Mouse (Mus musculus) liver, embryonic 14.5 days (tissue): ENCODE measurements at regions not wholly inside any gene's neighbourhood (a gene's known extent, or its start where the extent isn't known, plus 50 kb on each side); places are given as distances from the start of the nearest gene placed in this dataset.
A peak's percentile ranks its signal among the peaks of the same experiment; 100 is the strongest.

Source experiments
- ATAC-seq: fragments of 200-750 bp; cut with Nextera tagmentation; 2 replicates; pipeline ENCODE4 v1.8.0; 2017; ENCODE audit warnings: moderate number of reproducible peaks, mild to moderate bottlenecking, moderate library complexity; ENCODE audit not compliant: insufficient read depth
- DNase-seq, 3 experiments: peaks; one replicate each; pipeline ENCODE4 v3.0.0-alpha.2; 2012 to 2013; ENCODE audit warnings: low read depth in 3 of 3, low spot score in 3 of 3
- H3K27ac ChIP-seq: fragments of 300-500 bp; sonication (generic); 2 replicates; pipeline ENCODE4 v1.5.1; 2014; ENCODE audit warnings: moderate library complexity, mild to moderate bottlenecking, control low read depth, inconsistent platforms
- H3K27me3 ChIP-seq: fragments of 300-500 bp; sonication (generic); 2 replicates; pipeline ENCODE4 v1.6.1; 2014; ENCODE audit warnings: mild to moderate bottlenecking, low read length, moderate library complexity; ENCODE audit not compliant: control insufficient read depth, insufficient read depth
- H3K36me3 ChIP-seq: fragments of 300-500 bp; sonication (generic); replicated peaks from 2 replicates; pipeline ENCODE4 v1.6.1; 2014; ENCODE audit warnings: low read depth; ENCODE audit not compliant: control insufficient read depth, insufficient read depth
- H3K4me1 ChIP-seq, 2 experiments: fragments of 200-500 bp in 1 of 2; fragments of 300-500 bp in 1 of 2; sonication (generic) in 1 of 2; replicated peaks; 2 replicates each; pipeline ENCODE4 v1.6.1; 2012 to 2014; ENCODE audit warnings: antibody characterized with exemption in 1 of 2, inconsistent platforms in 1 of 2, low read length in 1 of 2; ENCODE audit not compliant: control insufficient read depth in 2 of 2, insufficient read depth in 2 of 2
- H3K4me2 ChIP-seq: fragments of 300-500 bp; sonication (generic); 2 replicates; pipeline ENCODE4 v1.6.1; 2014; ENCODE audit warnings: low read depth, mild to moderate bottlenecking, control low read depth, moderate library complexity
- H3K4me3 ChIP-seq, 2 experiments: fragments of 200-500 bp in 1 of 2; fragments of 300-500 bp in 1 of 2; sonication (generic) in 1 of 2; 2 replicates each; pipeline ENCODE4 v1.5.1; 2012 to 2014; ENCODE audit warnings: low read depth in 2 of 2, low read length in 2 of 2, mild to moderate bottlenecking in 2 of 2, control low read depth in 1 of 2, inconsistent platforms in 1 of 2, moderate library complexity in 1 of 2; ENCODE audit not compliant: insufficient read depth in 1 of 2
- H3K9ac ChIP-seq: fragments of 300-500 bp; sonication (generic); replicated peaks from 2 replicates; pipeline ENCODE4 v1.6.1; 2014; ENCODE audit warnings: mild to moderate bottlenecking, control low read depth, moderate library complexity
- H3K9me3 ChIP-seq: fragments of 300-500 bp; sonication (generic); 2 replicates; pipeline ENCODE4 v1.6.1; 2016; ENCODE audit warnings: low read length, mixed read lengths; ENCODE audit not compliant: control insufficient read depth
- CTCF ChIP-seq: IDR thresholded peaks from 2 replicates; pipeline ENCODE4 v1.5.1; 2016; ENCODE audit warnings: antibody characterized with exemption, low read depth, control low read depth
- EP300 ChIP-seq: IDR thresholded peaks from 2 replicates; pipeline ENCODE4 v1.6.1; 2016; ENCODE audit warnings: antibody characterized with exemption, low read depth
- WGBS: fragments of 180-500 bp; shearing (Covaris S2); extraction: QIAGEN DNeasy Blood & Tissue Kit; methylation state at CpG from one replicate; pipeline ENCODE4 v1.1.7; 2014; ENCODE audit not compliant: insufficient replicate concordance; 5-methylcytosine and 5-hydroxymethylcytosine counted together

GRCm38 (mm10) chr9:104496220-104496619, 50.9 kb upstream of the Cpne4 start:
- TF ChIP-seq EP300 (no peak), CTCF (no peak)
- H3K4me2 ChIP-seq: no peak overlapping the region
- no peak overlapping the region for H3K4me3 ChIP-seq
- WGBS: 65% methylated on average over 9 of the region's 9 CpGs
- no peak overlapping the region for H3K9ac ChIP-seq
- H3K9me3 ChIP-seq: no peaks in the 10 kb centered on the region
- no peak overlapping the region for H3K27ac ChIP-seq
- DNase-seq: no peak
- H3K36me3 ChIP-seq: no peaks in the 10 kb centered on the region
- H3K4me1 ChIP-seq: no peaks in the 10 kb centered on the region
- H3K27me3 ChIP-seq: no peaks in the 10 kb centered on the region
- ATAC-seq: no peak

GRCm38 (mm10) chr9:104490696-104491095, 56.4 kb upstream of the Cpne4 start:
- ATAC-seq (no peak), DNase-seq (no peak)
- Histone ChIP-seq H3K4me2 (no peak overlapping the region), H3K4me1 (no peaks in the 10 kb centered on the region), H3K36me3 (no peaks in the 10 kb centered on the region), H3K27ac (no peak overlapping the region), H3K27me3 (no peaks in the 10 kb centered on the region), H3K4me3 (no peak overlapping the region), H3K9ac (no peak overlapping the region), H3K9me3 (no peaks in the 10 kb centered on the region)
- no peak for TF ChIP-seq EP300
- no peak for TF ChIP-seq CTCF

GRCm38 (mm10) chr9:104489383-104489782, 57.7 kb upstream of the Cpne4 start:
- DNase-seq (no peak), ATAC-seq (no peak)
- Histone ChIP-seq H3K27ac (no peak overlapping the region), H3K36me3 (no peaks in the 10 kb centered on the region), H3K4me1 (no peaks in the 10 kb centered on the region), H3K4me3 (no peak overlapping the region), H3K9me3 (no peaks in the 10 kb centered on the region), H3K4me2 (no peak overlapping the region), H3K9ac (no peak overlapping the region), H3K27me3 (no peaks in the 10 kb centered on the region)
- TF ChIP-seq CTCF (no peak), EP300 (no peak)
- WGBS: 52% methylated on average over 6 of the region's 6 CpGs

DNA sequence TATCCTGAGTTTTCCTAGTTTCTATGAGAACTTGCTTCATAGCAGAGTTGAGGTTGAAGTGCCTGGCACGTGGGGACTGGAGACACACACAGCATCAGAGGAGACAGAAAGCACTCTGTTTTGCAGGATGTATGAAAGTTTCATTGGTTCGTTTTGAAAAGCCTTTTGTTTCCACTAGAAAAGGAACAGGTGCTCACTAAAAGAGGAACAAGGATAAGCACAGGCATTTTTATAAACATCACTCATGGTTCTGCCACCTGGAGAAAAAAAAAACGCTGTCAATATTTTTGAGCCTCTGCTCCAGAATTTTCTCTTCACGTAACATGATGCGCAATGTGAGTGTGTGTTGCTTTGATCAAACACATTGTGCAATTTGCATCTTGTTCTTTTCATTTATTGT, 64.6 kb upstream of the Cpne4 start:
- WGBS: 50% methylated on average over 5 of the region's 5 CpGs
- H3K9me3 ChIP-seq: no peaks in the 10 kb centered on the region
- no peaks in the 10 kb centered on the region for H3K4me1 ChIP-seq
- no peak overlapping the region for H3K4me3 ChIP-seq
- DNase-seq (no peak), ATAC-seq (no peak)
- H3K36me3 ChIP-seq: no peaks in the 10 kb centered on the region
- H3K9ac ChIP-seq: no peak overlapping the region
- no peaks in the 10 kb centered on the region for H3K27me3 ChIP-seq
- H3K4me2 ChIP-seq: no peak overlapping the region
- no peak for TF ChIP-seq EP300
- no peak for TF ChIP-seq CTCF
- no peak overlapping the region for H3K27ac ChIP-seq

GRCm38 (mm10) chr9:104480683-104481082, 66.4 kb upstream of the Cpne4 start:
- TF ChIP-seq EP300 (no peak), CTCF (peak; percentile 42; the same call in 1 of the 2 replicates)
- Histone ChIP-seq H3K4me2 (no peak overlapping the region), H3K36me3 (no peaks in the 10 kb centered on the region), H3K9me3 (no peaks in the 10 kb centered on the region), H3K27me3 (no peaks in the 10 kb centered on the region), H3K9ac (no peak overlapping the region), H3K4me1 (no peaks in the 10 kb centered on the region), H3K27ac (no peak overlapping the region), H3K4me3 (no peak overlapping the region)
- ATAC-seq (no peak), DNase-seq (no peak)
- WGBS: 25% methylated on average over 1 of the region's 1 CpGs
